Mouse (Mus musculus) cerebellum, postnatal 14 days (tissue): ENCODE results near the gene Ttc13.

ENCODE experiments used
- DNase-seq, 2 experiments: peaks; one replicate each; pipeline ENCODE4 v3.0.0; 2021; ENCODE audit warnings: mixed read lengths in 2 of 2

Gene Ttc13

GRCm38 (mm10) chr8:124702183-124702582 is 19.6 kb downstream of the Ttc13 start:
- peak; percentile 34 to 51 for DNase-seq

GRCm38 (mm10) chr8:124701023-124701422 is 20.8 kb downstream of the Ttc13 start:
- no peak for DNase-seq

- DNase-seq: no peak
These were observed 21.5 kb downstream of the Ttc13 start for GRCm38 (mm10) chr8:124700271-124700670.

DNA sequence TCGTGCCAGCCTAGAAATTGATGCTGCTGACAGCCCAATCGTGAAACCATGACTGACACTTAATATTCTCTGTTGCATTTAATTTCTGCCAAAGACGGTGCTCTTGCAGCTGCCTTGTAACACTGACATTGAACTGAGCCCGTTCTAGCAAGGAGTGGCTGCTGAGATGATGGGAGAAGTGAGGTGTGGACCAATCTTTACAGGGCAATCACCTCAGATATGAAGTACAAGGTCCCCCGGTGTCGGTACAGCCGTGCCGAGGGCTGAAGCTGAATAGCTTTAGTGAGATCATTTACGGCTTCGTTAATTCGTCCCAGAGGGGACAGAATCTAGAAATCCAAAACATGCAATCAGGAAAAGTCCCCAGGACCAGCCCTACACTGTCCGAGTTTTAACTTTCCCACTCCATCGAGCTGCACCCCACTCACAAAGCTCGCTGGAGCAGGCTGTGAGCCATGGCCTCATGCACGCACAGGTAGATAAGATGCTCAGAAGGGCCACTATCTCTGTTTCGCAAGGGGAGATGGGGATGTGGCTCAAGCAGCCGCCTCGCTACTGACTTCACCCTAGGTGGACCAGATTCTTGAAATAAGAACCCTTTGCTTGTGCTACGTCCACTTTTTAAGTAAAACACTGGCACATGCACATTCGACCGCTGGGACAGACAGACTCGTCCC is 26.2 kb downstream of the Ttc13 start:
- DNase-seq: no peak

DNA sequence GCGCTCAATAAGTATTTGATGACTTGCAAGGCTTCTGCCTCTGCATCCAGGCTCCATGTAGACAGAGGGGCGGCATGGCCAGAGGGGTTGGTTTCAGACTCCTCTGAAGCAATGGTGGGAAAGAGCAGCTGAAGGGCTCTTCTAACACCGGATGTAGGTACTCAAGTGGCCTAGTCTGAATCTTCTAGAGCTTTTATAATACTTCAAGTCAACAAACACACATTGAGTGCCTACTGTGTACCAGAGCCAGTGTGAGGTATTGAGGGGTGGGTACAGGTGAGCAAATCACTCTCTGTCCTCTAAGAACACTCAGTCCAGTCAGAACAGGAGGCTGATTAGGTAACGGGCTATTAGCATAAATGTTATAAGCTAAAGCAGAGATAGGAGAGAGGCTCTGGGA is 30.1 kb downstream of the Ttc13 start:
- DNase-seq: no peak

GRCm38 (mm10) chr8:124688899-124689298 is 32.9 kb downstream of the Ttc13 start:
- DNase-seq: no peak

DNA sequence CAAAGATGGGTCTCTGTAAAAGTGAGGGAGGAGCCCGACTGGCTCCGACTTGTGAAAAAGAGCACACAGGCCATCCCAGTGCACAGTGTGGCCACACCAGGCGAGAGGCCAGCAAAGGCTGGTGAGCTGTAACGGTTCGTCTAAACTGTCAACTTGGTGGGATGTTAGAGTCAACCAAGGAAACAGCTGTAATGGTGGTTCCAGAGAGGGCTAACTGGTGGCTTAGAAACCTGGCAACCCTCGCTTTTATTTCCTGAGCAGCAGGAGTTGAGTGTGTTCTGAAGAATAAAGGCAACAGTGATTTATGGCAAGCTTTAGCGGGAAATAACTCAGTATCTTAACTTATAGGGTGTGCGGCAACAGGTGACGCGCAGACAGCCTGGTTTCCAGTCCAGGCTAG is 39.6 kb downstream of the Ttc13 start:
- DNase-seq: no peak

DNA sequence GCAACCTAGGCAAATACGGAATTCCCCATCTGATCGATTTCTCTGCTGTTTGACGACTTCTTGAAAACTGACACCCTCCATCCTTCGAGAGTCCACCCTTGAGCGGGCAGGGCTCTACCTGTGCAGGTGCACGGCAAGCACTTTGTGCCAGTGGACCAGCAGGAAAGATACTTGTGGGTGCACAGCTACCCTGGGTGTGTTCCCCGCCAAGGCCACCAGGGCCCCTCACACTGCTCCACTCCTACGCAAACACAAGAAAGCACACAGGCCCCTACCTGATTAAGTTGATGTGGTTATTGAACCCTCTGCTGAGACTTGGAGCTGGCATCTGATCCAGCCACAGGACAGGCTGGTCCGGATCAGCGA is 40.0 kb downstream of the Ttc13 start:
- DNase-seq: no peak

GRCm38 (mm10) chr8:124681077-124681791 is 40.5 kb downstream of the Ttc13 start:
- no peak for DNase-seq

GRCm38 (mm10) chr8:124678246-124678645 is 43.5 kb downstream of the Ttc13 start:
- no peak for DNase-seq

DNA sequence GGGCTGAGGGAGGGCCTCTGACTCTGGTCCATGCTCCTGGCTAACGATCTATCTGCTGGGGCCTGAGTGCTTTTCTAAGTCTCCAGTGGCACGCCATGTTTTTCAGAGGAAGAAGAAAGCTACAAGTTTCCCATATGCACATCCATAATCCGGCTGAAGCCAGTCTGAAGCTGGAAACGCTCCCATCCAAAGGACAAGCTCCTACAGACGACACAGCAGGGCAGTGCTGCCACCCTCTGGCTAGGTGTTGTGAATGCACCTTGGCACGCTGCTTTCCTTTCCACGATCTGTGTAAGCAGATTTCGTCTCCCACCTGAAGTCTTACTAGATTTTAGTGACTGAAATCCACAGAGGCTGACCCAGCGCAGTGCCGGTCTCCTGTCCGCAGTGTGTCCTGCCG is 44.3 kb downstream of the Ttc13 start:
- DNase-seq: peak; percentile 96 to 97

DNA sequence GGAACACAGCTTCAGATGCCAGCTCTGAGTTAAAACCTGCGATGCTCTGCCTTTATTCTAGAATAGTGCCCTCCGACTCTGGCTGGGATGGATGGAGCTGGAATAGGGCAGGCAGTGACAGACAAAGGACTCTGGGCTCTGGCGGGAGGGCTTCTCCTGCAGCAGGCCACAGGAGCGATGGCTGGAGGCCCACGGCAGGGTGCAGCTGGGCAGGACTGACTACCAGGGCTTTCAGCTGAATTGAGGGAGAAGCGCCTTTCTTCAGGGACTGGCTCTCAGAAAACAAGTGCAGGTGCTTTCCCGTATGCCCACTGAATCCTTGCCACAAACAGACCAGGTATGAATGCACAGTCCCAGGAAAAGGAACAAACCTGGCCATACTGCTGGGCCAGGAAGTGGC is 44.7 kb downstream of the Ttc13 start:
- peak; percentile 67 to 72 for DNase-seq

GRCm38 (mm10) chr8:124676661-124677060 is 45.1 kb downstream of the Ttc13 start:
- peak; percentile 78 to 82 for DNase-seq

DNA sequence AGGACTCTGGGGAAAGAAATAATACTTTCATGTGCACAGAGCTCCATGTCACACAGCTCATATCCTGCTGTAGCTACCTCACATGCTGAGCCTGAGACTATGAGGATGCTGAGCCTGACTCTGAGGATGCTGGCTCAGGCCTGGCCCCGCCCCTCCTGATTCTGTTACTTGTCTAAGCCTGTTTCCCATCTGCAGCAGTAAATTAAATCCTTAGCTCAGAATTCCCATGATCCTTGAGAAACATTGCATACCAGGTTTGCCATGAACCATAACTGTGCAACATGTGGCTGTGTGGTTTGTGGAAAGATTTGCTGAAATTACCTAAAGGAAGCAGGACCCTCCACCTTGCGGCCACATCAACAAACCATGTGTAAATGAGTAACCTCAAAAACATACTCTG is 49.4 kb downstream of the Ttc13 start:
- no peak for DNase-seq

DNA sequence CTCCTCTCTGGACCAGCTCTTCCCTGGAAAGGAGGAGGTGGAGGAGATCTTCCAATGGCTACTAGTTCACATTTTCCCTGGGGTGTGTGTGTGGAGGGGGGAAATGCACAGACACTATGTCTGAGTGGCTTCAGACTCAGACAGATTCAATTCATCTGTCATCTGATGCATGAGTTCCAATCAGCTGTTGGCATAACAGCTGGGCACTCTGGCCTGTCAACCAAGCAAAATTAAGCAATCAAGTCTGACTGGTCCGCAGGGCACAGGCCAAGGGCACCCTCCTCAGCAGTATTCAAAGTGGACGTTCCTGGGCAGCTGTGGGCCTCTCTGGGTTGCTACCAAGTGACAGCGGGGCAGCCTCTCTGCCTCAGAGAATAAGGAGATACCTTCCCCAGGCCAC is 53.0 kb downstream of the Ttc13 start:
- no peak for DNase-seq

DNA sequence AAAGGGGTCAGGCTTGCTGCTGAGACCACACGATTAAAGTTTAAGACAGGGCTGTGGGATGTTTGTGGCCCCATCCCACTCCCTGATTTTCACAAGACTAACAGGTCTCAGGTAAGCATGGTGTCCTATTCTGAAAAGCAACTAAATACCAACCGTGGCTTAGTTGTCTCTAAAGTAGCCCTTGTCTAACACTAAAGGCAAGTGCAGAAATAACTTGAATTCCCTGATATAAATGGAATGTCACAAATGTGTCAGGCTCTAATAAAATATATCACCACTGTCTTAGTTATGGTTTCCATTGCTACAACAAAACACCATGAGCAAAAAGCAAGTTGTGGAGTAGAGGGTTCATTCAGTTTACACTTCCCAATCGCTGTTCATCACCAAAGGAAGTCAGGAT is 57.4 kb downstream of the Ttc13 start:
- no peak for DNase-seq

DNA sequence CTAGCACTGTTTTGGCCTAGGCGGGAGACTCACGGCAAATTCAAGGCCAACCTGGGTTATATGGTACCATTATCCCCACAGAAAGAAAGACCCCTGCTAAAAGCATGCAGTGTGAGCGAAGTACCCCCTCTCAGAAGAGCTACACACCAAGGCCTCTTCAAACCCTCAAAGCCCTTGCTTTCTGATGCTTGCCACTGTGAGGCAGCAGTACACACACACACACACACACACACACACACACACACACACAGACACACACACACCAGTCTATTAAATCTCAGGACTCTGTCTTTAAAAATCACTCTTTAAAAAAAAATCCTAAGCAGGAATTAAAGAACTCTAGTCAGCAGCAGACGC is 57.9 kb downstream of the Ttc13 start:
- peak in 1 of 2 experiments; percentile 41 for DNase-seq

GRCm38 (mm10) chr8:124663112-124663873 is 58.5 kb downstream of the Ttc13 start, which contains the start of gene 2310022B05Rik:
Gene 2310022B05Rik (minus strand): TSS chr8:124663369.
- peak; percentile 85 to 89 for DNase-seq

GRCm38 (mm10) chr8:124662446-124663111 is 59.2 kb downstream of the Ttc13 start:
- peak in 1 of 2 experiments; percentile 26 for DNase-seq

GRCm38 (mm10) chr8:124661781-124662180 is 60.0 kb downstream of the Ttc13 start:
- no peak for DNase-seq

- peak; percentile 62 to 74 for DNase-seq
These were observed 63.4 kb downstream of the Ttc13 start for GRCm38 (mm10) chr8:124658415-124658814.

GRCm38 (mm10) chr8:124657961-124658360 is 63.8 kb downstream of the Ttc13 start:
- no peak for DNase-seq
